Mouse (Mus musculus) forebrain, embryonic 11.5 days (tissue): ENCODE measurements around the gene Celf2. TPM values are rescaled to one million over a fixed set of nuclear protein-coding genes. Genes with fewer than 3 reads are reported as not detected.

Source experiments
- ATAC-seq: fragments of 200-750 bp; cut with Nextera tagmentation; replicated peaks from 2 replicates; pipeline ENCODE4 v1.8.0; 2017; ENCODE audit warnings: moderate TSS enrichment; ENCODE audit not compliant: low FRiP score
- DNase-seq: peaks from one replicate; pipeline ENCODE4 v3.0.0-alpha.2; 2017; ENCODE audit warnings: low spot score
- H3K27ac ChIP-seq: fragments of 300-500 bp; sonication (generic); 2 replicates; pipeline ENCODE4 v1.5.1; 2014; ENCODE audit warnings: low read depth, low read length
- H3K27me3 ChIP-seq: fragments of 300-500 bp; sonication (generic); 2 replicates; pipeline ENCODE4 v1.6.1; 2014; ENCODE audit warnings: mild to moderate bottlenecking, low read length, mixed read lengths; ENCODE audit not compliant: control insufficient read depth, insufficient read depth
- H3K36me3 ChIP-seq: fragments of 300-500 bp; sonication (generic); 2 replicates; pipeline ENCODE4 v1.6.1; 2014; ENCODE audit warnings: mild to moderate bottlenecking, low read length, moderate library complexity, mixed read lengths; ENCODE audit not compliant: control insufficient read depth, insufficient read depth
- H3K4me1 ChIP-seq: fragments of 300-500 bp; sonication (generic); replicated peaks from 2 replicates; pipeline ENCODE4 v1.6.1; 2014; ENCODE audit warnings: low read length, mixed read lengths; ENCODE audit not compliant: control insufficient read depth, insufficient read depth
- H3K4me2 ChIP-seq: fragments of 300-500 bp; sonication (generic); 2 replicates; pipeline ENCODE4 v1.6.1; 2014; ENCODE audit warnings: low read depth, mild to moderate bottlenecking, low read length, moderate library complexity, mixed read lengths; ENCODE audit not compliant: severe bottlenecking
- H3K4me3 ChIP-seq: fragments of 300-500 bp; sonication (generic); 2 replicates; pipeline ENCODE4 v1.5.1; 2014; ENCODE audit warnings: low read depth, low read length
- H3K9ac ChIP-seq: fragments of 300-500 bp; sonication (generic); 2 replicates; pipeline ENCODE4 v1.6.1; 2014; ENCODE audit warnings: low read length
- H3K9me3 ChIP-seq: fragments of 300-500 bp; sonication (generic); 2 replicates; pipeline ENCODE4 v1.6.1; 2016; ENCODE audit warnings: low read length, mixed read lengths; ENCODE audit not compliant: control insufficient read depth
- WGBS: fragments of 180-500 bp; shearing (Covaris S2); extraction: QIAGEN DNeasy Blood & Tissue Kit; methylation state at CpG from one replicate; pipeline ENCODE4 v1.1.7; 2014; 5-methylcytosine and 5-hydroxymethylcytosine counted together
- polyA plus RNA-seq: library from polyadenylated mRNA; unstranded; fragments of >200 nt; fragmentation: Nextera tagmentation; extraction: Ambion mirVana; gene quantifications from 2 replicates; pipeline ENCODE4 v1.2.1, GENCODE M21; 2014

Gene Celf2
- polyA plus RNA-seq, 1 experiment from 2014 or later = 116 TPM

DNA sequence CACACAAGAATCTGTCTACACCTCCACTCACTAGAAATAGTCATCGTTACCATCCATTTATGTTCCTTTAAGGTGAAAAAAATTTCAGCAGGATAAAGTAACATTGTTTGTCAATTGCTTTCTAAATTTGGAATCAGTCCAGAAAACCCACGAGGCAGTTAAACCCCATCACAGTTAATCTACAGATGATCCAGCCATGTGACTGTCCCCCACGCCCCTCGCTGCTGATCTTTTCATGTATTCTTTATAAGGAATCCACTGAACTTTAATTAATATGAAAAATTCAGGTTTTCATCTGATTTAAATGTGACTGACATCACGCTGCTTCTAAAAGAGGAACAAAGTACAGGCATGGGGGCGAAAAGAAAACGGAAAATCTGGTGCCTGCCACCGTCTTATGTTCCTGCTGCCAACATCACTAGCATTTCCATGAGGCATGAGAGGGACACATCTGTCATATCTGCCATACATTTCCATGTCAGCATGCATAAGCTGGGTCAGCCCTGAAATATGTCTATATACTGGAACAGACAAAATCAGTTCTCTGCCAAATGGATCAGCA, 70.6 kb downstream of the Celf2 start:
- Histone ChIP-seq H3K27me3 (no peaks in the 10 kb centered on the region), H3K9ac (no peak overlapping the region), H3K27ac (no peak overlapping the region), H3K36me3 (no peaks in the 10 kb centered on the region), H3K9me3 (no peaks in the 10 kb centered on the region), H3K4me1 (no peaks in the 10 kb centered on the region), H3K4me3 (no peak overlapping the region), H3K4me2 (no peak overlapping the region)
- DNase-seq = no peak
- ATAC-seq = no peak
- WGBS = 87% methylated on average over 8 of the region's 8 CpGs

DNA sequence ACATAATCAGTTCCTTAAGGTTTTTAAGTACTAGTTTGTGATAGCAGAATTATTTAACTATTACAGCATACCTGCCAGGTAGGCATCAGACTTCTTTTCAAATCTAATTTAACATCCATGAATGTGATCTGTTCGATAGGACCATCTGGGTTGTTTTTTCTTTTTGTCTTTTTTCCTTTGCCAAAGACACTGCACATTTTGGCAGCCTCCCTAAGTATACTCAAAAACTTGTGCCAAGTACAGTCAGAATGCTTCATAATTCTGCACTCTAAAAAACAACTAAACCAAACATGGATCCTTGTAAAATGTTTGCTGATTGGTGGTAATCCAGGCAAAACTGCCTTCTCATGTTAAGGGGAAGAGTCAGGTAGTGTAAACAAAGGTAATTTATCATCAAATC, 82.9 kb downstream of the Celf2 start:
- H3K27ac ChIP-seq = no peak overlapping the region
- DNase-seq = no peak
- no peaks in the 10 kb centered on the region for H3K36me3 ChIP-seq
- H3K4me1 ChIP-seq = no peaks in the 10 kb centered on the region
- H3K27me3 ChIP-seq = no peaks in the 10 kb centered on the region
- H3K4me2 ChIP-seq = no peak overlapping the region
- H3K4me3 ChIP-seq = no peak overlapping the region
- no peak overlapping the region for H3K9ac ChIP-seq
- ATAC-seq = no peak
- 95% methylated on average over 1 of the region's 1 CpGs for WGBS
- no peaks in the 10 kb centered on the region for H3K9me3 ChIP-seq

- no peak for ATAC-seq
- no peaks in the 10 kb centered on the region for H3K9me3 ChIP-seq
Observed at GRCm38 (mm10) chr2:7400530-7400929, 108.8 kb downstream of the Celf2 start.

GRCm38 (mm10) chr2:7395935-7396334, 113.4 kb downstream of the Celf2 start:
- ATAC-seq (peak; percentile 62; the same call in 1 of the 2 replicates), DNase-seq (peak; percentile 52)
- Histone ChIP-seq H3K9ac (no peak overlapping the region), H3K27me3 (no peaks in the 10 kb centered on the region), H3K36me3 (no peaks in the 10 kb centered on the region), H3K4me1 (no peaks in the 10 kb centered on the region), H3K4me3 (peak overlapping the region; percentile 16; the same call in 1 of the 2 replicates), H3K27ac (no peak overlapping the region), H3K4me2 (peak overlapping the region; percentile 37), H3K9me3 (no peaks in the 10 kb centered on the region)
- WGBS = 11% methylated on average over 8 of the region's 8 CpGs

More at GRCm38 (mm10) chr2:7400530-7400929, 108.8 kb downstream of the Celf2 start:
- whole genome bisulfite sequencing = 80% methylated on average over 3 of the region's 3 CpGs
- Histone ChIP-seq H3K27me3 (no peaks in the 10 kb centered on the region), H3K4me1 (no peaks in the 10 kb centered on the region), H3K9ac (no peak overlapping the region), H3K4me3 (no peak overlapping the region), H3K27ac (no peak overlapping the region), H3K36me3 (no peaks in the 10 kb centered on the region), H3K4me2 (no peak overlapping the region)
- no peak for DNase-seq

- Histone ChIP-seq H3K27ac (no peak overlapping the region), H3K9ac (no peak overlapping the region), H3K4me2 (peak overlapping the region; percentile 37), H3K36me3 (no peaks in the 10 kb centered on the region), H3K9me3 (no peaks in the 10 kb centered on the region), H3K4me1 (no peaks in the 10 kb centered on the region), H3K27me3 (no peaks in the 10 kb centered on the region), H3K4me3 (peak overlapping the region; percentile 16; the same call in 1 of the 2 replicates)
- 0 out of 2 replicates have a peak, but pooled peaks have one; percentile 44 for ATAC-seq
- DNase-seq = no peak
- WGBS = 22% methylated on average over 7 of the region's 7 CpGs
Observed at GRCm38 (mm10) chr2:7395473-7395872, 113.9 kb downstream of the Celf2 start.

GRCm38 (mm10) chr2:7392500-7392899, 116.9 kb downstream of the Celf2 start:
- Histone ChIP-seq H3K4me2 (no peak overlapping the region), H3K27me3 (no peaks in the 10 kb centered on the region), H3K9ac (no peak overlapping the region), H3K4me1 (no peaks in the 10 kb centered on the region), H3K27ac (no peak overlapping the region), H3K4me3 (no peak overlapping the region), H3K9me3 (no peaks in the 10 kb centered on the region), H3K36me3 (no peaks in the 10 kb centered on the region)
- DNase-seq (no peak), ATAC-seq (no peak)
- 86% methylated on average over 2 of the region's 2 CpGs for WGBS

GRCm38 (mm10) chr2:7389264-7389663, 120.1 kb downstream of the Celf2 start:
- Histone ChIP-seq H3K36me3 (no peaks in the 10 kb centered on the region), H3K4me3 (no peak overlapping the region), H3K9me3 (no peaks in the 10 kb centered on the region), H3K27ac (no peak overlapping the region), H3K4me1 (no peaks in the 10 kb centered on the region), H3K27me3 (no peaks in the 10 kb centered on the region), H3K9ac (no peak overlapping the region), H3K4me2 (no peak overlapping the region)
- 79% methylated on average over 5 of the region's 5 CpGs for WGBS
- DNase-seq (no peak), ATAC-seq (no peak)

GRCm38 (mm10) chr2:7378736-7379135, 130.6 kb downstream of the Celf2 start:
- Histone ChIP-seq H3K9me3 (no peaks in the 10 kb centered on the region), H3K4me3 (no peak overlapping the region), H3K36me3 (no peaks in the 10 kb centered on the region), H3K4me1 (no peaks in the 10 kb centered on the region), H3K4me2 (no peak overlapping the region), H3K27me3 (no peaks in the 10 kb centered on the region), H3K27ac (no peak overlapping the region), H3K9ac (no peak overlapping the region)
- ATAC-seq = no peak
- 51% methylated on average over 1 of the region's 1 CpGs for WGBS
- DNase-seq = no peak

- no peak for ATAC-seq
- 100% methylated on average over 1 of the region's 1 CpGs for WGBS
- no peaks in the 10 kb centered on the region for H3K4me1 ChIP-seq
- no peaks in the 10 kb centered on the region for H3K9me3 ChIP-seq
- H3K27me3 ChIP-seq = no peaks in the 10 kb centered on the region
- H3K36me3 ChIP-seq = no peaks in the 10 kb centered on the region
- no peak overlapping the region for H3K27ac ChIP-seq
- H3K4me3 ChIP-seq = no peak overlapping the region
- DNase-seq = no peak
- H3K4me2 ChIP-seq = no peak overlapping the region
- no peak overlapping the region for H3K9ac ChIP-seq
Observed at GRCm38 (mm10) chr2:7377878-7378277, 131.5 kb downstream of the Celf2 start.
